Mouse (Mus musculus): ENCODE measurements around the gene Bscl2.

GRCm38 (mm10) chr19:8872266-8872840 lies 35.1 kb downstream of the Bscl2 start:
- no peak for TF ChIP-seq CTCF (IDR thresholded peaks at IDR 0.05; ENCODE audit: borderline replicate concordance, control insufficient read depth, extremely low read depth, insufficient read depth, low read length, poor library complexity)
- TF ChIP-seq POLR2A (IDR thresholded peaks at IDR 0.05; ENCODE audit: control insufficient read depth, extremely low read depth, insufficient read depth, low read length, poor library complexity) = no peak

All from thymus, adult 2 months (tissue).